Mouse (Mus musculus) kidney, postnatal 25 days (tissue): ENCODE measurements at regions not wholly inside any gene's neighbourhood (a gene's known extent, or its start where the extent isn't known, plus 50 kb on each side); places are given as distances from the start of the nearest gene placed in this dataset.

Experiments
- DNase-seq, 2 experiments: peaks; one replicate each; pipeline ENCODE4 v3.0.0; 2021; ENCODE audit warnings: mixed read lengths in 2 of 2

DNA sequence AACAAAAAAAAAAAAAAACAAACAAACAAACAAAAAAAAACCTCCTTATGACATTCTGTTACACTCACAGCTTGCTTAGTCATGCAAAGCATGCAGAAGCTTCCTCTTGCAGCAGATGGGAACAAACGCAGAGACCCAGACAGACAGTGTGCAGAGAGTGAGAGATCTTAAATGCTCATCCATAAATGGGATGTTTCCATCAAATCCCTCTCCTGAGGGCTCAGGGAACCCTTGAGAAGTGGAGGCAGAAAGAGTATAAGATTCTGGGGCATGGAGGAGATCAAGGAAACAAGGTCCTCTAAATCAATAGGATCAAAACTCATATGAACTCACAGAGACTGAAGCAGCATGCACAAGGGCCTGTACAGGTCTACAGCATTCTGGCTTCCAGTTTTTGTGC, 52.5 kb downstream of the Adm start:
- no peak for DNase-seq

DNA sequence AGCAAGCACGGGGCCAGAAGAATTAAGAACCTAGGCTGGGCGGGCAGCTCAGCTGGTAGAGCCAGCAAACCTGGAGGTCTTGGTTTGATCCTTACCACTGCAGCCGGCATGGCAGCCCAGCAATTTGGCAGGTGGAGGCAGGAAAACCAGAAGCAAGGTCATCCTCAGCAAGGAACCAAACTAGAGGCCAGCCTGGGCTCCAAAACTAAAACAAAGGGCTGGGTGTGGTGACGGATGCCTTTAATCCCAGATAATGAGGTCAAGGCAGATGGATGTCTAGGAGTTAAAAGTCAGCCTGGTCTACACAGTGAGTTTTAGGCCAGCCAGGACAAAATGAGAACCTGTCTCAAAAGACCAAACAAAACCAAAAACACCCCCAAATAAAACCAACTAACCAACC, 55.5 kb downstream of the Adm start:
- DNase-seq: no peak

DNA sequence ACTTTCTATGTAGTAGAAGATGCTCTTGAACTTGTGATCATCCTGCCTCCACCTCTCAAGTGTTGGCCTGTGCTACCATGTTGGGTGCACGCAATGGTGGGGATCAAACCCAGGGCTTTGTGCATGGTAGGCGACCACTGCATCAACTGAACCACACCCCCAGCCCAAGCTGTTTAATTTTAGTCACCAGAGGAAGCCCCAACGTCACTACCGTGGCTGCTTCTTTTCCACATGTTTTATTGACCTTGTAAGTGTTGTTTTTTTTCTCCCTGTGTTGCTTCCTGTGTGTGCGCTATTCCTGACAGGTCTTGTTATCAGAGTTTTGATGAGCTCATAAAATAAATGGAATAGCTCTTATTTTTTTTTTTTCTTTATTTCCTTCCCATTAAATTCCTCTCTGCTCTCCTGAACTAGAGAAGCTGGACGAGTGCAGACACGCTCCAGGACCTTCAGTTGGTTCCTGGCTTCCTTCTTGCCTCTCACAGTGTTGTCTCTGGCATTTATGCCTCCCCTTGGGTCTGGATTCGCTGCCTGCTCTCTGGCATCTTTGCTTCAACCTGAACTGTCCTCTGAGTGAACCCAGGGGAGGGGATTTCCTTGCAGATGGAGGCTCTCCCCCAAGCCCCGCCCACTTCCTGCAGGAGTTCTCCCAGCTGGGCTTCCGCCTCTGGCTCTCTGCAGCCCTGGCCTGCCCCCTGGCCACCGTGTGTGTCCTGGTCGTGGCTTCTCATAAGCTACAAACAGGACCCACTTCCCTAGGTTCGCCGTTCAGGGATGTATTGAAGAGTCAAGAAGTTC, 61.6 kb downstream of the Adm start:
- peak; percentile 87 to 93 for DNase-seq

DNA sequence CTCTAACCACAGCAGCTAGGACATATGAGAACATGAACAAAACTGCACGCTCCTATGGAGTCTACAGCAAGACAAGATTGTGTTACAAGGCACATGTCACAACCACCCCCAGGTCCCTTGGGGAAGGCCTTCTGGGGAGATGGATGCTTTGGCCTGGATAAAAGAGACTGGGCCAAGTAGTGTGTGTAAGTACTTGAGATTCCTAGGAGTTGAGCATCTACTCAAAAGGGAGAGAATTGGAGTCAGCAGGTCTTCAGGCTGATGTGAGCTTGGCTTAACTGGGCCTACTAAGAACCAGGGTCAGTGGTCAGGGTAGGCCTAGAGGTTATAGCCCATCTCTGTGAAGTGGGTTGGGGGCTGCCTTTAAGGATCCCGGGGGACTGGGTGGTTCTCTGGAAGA, 62.8 kb downstream of the Adm start:
- no peak for DNase-seq

DNA sequence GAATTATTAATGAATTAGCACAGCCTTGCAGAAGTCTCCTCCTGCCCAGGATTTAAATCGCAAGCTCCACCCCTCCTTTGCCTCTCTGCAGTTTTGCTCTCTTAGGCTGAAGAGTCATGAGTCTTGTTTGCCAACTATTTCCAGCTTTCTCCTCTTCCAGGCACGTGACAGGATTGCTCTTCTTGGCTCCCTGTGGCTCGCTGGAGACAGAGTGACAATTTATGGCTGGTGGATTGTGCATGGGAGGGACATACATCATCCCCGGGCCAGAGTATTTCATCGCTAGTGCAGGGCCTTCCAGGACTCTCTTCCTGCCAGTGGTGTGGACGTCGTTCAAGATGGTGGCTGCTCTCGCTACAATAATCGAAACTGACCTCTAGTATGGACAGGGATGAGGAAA, 63.4 kb downstream of the Adm start:
- peak; percentile 42 to 74 for DNase-seq

DNA sequence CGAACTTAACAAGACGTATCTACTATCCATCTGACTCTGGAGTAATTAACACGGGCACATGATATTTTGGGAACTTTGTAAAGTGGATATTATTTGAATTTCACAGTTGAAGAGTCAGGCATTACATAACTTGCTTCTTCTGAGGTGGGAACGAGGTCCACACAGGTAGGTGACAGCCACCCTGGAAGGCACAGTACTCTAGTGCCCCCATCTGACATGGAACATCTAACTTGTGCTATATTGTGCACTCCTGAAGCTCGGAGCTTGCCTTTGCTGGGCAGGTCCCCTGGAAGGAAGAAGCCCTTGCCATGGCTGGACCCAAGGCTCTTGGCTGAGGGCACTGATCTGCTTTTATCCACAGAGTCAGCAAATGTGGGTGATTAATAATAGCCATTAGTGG, 66.8 kb downstream of the Adm start:
- DNase-seq: peak; percentile 27 to 45

DNA sequence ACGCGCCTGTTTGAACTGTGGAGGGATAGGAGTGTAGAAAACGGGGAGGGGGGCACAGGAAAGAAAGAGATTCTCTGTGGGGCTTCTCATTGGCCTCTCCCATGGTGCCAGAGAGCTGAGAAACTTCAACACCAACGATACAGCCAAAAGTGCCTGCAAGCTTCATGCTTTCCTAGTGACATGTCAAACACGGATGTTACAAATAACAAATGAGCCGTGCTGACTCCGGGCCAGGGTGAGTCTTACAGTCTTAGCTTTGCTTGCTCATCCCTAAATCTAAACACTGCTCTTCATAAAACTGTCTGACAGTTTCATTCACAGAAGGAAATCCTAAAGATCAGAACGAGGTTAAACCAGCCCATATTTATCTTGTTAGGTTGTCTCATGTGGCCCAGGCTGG, 68.3 kb downstream of the Adm start:
- DNase-seq: peak in 1 of 2 experiments; percentile 30

DNA sequence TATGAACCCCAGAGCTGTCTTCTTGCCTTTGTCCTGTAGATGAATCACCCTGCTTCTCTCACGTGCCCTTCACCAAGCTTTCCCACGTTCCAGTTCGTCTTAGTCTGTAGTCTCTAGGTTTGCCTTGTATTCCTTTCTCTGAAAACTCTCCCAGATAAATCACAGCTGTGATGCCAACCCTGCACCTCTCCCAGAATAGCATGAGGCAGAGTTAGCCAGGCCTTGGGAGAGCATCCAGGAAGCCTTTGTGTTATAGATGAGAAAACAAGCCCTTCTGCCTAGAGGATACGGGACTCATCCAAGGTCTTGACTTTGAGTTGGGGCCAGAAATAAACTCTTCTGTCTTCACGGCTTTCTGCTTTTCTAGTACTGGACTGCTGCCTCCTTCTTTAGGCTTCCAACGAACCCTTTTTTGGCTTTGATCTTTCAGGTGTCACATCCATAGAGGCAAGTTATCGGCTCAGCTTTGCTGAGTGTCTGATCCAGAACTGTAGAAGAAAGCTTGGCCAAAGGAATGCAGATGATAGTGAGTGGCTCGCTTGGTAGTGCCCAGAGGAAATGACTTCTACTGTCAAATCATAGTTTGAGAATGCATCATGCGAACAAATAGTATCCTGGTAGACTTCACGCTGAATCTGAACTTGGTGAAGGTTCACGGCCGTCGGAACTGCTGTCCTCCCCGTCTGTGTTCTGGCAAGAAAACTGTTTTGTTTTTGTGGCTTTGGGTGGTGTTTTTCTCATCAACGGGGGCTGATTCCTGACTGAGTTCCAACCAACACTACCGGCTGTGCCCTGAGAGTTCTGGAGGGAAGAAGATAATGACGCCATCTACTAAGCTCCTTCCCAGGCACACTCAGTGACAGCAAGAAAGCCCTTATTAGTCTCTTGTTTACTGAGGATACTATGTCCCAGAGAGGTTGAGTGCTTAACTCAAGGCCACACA, 69.5 kb upstream of the Ampd3 start:
- DNase-seq: peak in 1 of 2 experiments; percentile 40

DNA sequence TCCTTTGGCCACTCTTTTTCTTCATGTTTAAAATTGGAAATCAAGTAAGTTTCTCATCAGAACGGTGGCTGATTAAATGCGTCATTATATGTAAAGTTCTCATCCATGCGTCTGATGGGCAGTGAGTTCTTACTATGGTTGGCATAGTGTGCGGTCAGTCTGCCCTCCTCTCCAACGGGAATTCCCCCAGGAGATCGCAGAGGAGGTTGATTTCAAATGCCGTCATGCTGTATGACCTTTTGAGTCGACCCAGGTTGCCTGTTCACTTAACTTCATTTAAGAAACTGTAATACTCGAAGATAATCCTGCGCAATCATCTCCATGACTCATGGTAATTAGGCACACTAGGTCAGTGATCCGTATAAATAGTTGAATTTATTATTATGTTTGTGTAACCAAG, 68.4 kb upstream of the Ampd3 start:
- DNase-seq: no peak

DNA sequence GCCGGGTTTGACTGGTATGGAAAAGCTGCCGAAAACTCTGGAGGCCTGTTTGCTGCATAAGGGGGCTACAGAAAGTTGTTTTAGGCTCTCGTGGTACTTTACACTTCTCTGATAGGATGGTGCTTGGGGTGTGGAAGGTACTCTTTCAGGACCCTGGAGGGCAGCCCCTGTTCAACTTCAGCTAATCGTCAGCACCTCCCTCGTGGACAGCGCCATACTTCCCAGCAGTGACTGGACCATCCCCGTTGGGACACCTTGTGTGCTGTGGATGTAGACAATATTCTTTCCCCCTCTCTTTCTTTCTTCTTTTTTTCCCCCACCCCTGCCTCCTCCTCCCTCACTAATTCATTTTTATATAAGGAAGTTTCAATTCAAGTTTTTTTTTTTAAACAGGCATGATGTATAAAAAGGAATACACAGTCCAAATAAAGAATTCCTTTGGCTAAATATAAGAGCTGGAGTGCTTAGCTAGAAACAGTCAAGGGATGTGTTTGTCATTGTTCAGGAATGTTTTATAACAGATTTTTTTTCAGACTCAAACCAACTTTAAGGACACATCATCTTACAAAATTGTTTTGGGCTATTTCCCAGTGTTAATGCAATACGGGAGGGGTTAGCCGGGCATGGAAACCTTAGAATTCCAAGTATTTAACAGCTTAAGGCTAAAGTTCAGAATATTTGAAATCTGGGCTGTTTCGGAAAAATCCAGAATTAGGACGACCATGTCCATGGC, 66.2 kb upstream of the Ampd3 start:
- peak; percentile 49 to 51 for DNase-seq

DNA sequence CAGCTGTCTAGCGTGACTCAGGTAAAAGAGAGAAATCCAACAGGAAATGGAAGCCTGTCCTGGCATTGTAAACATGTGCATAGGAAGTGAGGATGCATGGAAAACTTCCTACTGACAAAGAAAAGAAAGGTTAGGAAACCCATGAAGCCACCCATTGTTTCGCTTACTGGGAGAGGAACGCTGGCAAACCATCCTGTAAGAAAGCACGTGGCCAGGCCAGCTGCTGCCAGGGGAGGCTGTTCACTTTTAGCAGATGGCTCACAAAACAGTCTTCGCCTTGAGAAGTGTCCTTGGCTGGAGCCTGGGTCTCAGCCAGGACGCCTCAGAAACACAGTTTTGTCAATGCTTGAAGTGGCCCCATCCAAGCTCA, 65.6 kb upstream of the Ampd3 start:
- DNase-seq: no peak

DNA sequence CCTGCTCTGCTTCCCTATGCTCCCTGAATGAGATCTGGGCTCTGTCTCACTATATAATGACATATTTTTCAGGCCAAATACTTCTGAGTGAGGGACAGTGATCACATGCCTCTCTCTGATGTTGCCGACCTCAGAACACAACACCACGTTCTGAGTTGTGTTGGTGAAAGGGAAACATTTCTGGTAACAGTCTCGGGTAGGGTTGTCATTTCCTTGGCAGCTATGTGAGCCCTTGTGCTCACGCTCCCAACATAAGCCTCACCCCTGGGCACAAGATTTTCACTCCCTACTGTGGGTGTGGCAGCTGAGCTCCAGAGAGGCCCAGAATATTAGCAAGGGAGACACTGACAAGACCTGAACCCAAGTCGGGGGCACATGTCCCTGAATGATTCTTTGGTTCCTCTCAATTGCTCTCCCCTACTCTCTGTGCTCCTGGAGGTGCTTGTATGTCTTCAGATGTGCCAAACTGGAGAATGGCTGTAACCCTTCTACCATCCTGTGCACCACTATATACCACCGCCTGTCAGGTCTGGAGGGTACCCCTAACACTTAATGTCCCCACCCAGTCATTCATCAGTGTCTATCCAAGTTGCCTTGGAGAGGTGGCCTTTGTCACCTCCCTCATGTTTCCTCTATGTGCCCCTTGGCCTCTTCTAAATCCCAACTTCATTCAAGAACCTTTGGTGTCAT, 62.5 kb upstream of the Ampd3 start:
- no peak for DNase-seq

DNA sequence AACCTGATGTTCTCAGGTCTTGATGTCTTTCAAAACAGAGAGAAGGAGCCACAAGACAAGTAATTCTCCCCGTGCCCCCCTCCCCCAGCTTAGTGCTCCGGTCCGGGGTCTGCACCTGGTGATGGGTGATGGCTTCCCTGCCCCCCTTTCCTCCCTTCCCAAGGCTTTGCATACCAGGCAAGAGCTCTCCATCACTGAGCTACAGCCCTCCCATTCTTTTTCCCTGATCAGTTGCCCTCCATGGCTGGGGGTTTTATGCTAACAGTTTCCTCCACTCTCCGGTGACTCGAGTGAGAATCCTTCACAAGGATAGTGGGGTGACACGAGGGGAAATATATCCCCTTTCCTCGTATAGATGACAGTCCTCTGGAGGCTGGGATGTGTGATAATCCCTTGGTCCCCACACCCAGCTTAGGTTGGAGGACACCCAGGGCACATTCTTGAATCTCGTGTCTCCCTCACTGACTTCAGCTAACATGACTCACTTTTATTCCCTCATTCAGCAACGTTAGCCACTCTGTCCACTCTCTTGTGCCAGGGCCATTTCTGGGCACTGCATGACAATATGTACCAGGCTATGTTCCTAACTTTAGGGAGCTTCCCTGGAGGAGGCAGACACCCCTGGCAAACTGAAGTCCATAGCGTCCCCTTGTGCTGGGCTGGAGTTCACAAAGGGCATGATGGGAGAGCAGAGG, 61.9 kb upstream of the Ampd3 start:
- no peak for DNase-seq

DNA sequence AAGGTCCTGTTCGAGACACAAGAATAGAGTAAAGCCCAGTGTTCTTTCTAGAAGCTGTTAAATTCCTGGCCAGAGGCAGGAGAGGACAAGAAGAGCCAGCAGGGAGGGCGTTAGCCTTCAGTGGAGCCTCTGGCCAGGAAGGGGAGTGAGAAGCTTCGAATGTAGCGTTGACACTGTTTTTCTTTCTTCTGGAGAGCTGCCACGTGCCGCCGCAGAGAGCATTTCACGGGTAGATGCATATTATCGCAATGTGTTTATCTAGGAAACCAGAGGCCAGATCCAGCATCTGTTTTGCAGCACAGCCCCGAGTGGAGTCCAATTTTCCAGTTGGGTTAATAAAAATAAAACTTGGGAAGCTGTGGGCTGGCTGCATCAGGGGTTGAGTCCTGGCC, 61.3 kb upstream of the Ampd3 start:
- peak; percentile 46 to 60 for DNase-seq

DNA sequence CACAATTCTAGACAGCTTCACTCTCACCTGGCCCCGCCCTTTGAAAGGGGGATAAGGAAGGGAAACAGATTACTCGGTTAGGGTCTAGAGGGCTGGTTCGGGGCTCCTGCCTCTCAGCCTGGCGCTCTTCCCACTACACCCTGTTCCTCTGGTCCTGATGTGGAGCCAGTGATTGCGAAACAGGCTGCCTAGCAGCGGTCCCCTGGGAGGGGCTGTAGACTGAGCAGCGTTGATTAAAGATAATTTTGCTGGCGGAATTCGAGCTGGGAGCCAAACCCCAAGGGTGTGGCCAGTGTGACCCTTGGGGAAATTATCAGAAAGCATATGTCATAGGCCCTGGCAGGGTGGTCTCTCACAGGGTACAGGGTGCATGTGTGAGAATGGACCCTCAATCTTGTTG, 59.9 kb upstream of the Ampd3 start:
- DNase-seq: peak; percentile 70 to 77

DNA sequence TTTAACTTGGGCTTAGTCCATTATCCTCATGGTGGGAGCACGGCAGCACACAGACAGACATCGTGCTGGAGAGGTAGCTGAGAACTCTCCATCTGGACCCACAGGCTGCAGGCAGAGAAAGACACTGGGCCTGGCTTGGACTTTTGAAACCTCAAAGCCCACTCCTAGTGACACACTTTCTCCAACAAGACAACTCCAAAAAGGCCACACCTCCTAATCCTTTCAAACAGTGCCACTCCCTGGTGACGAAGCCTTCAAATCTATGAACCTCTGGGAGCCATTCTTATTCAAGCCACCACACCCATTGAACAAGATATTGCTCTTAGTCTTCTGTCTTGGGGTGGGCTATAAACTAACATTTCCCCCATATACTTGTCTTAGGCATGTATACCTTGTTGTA, 59.2 kb upstream of the Ampd3 start:
- peak in 1 of 2 experiments; percentile 8 for DNase-seq

DNA sequence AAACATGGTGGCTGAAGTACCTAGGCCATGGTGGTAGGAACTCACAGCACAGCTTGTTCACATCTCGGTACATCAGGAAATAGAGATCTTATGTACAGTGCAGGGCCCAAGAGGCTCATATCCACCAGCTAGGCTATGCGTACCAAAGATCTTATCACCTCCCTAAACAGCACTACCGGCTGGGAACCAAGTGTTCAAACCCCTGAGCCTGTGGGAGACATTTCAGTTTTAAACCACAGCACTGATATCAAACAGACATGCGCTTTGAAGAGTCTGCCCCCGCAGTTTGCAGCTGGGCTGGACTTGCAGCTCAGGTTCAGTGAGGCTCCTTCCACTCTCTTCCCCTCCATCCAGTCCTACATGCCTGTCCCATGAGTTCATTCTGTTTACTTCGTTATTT, 58.4 kb upstream of the Ampd3 start:
- DNase-seq: peak in 1 of 2 experiments; percentile 26

DNA sequence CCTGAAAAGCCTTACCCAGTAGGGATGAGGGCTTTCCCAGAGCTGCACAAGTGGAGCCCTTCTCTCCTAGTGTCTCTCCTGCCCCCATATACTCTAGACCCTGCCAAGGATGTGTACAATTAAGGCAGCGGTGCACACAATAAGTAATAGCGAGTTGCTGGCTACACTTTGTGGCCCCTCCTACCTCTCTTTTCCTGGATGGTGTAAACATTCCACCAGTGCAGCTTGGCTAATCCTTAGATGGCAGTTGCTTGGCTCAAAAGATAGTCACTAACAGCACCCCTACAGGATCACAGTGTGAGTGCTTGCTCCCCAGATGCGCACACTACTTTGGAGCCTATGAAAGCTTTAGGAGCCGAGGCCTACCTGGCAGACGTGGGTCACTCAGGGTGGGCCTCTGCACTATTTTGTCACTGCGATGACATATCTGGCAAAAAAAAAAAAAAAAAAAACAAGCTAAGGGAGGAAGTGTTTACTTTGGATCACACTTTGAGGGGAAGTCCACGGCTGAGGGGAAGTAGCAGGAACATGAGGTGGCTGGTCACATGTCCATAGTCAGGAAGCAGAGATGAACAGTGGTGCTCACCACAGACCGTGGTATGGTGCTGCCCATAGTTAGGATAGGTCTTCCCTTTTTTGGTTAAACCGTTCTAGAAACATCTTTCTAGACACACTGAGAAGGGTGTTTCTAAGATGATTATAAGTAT, 57.6 kb upstream of the Ampd3 start:
- DNase-seq: no peak

DNA sequence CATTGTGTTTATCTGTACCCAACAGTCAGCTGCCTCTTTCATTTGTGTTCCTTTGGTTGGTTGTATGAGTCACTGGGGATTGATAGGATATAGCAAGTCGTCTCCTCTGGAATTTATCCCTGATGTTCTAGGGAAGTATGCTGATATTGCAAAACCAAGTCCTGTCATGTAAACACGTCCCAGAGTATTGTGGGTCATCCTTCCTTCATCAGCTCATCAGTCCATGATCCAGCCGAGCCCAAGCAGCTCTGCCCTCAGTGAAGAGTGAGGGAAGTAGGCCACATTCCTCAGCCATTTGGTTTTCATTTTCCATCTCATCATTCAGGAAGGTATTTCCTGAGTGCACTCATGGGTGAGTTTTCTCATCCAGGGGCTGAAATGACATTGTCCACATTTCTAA, 54.3 kb upstream of the Ampd3 start:
- no peak for DNase-seq

DNA sequence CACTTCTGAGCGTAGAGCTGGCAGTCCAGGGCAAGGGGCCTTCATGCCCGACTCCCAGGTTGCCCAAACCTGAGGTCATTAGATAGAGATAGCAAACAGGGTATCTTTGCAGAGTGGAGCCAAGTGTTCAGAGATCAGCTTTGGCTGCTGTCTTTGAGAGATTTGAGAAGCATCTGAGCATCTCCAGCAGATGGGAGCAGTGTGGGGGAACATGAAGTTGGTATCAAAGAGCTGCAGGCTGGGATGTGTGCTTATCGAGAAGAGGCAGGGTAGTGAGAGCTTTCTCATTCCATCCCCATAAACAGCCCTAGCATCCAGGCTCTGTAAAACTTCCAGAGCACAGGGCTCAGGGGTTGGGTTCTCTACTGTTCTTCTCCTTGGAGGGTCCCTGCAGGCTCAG, 52.9 kb upstream of the Ampd3 start:
- DNase-seq: no peak

DNA sequence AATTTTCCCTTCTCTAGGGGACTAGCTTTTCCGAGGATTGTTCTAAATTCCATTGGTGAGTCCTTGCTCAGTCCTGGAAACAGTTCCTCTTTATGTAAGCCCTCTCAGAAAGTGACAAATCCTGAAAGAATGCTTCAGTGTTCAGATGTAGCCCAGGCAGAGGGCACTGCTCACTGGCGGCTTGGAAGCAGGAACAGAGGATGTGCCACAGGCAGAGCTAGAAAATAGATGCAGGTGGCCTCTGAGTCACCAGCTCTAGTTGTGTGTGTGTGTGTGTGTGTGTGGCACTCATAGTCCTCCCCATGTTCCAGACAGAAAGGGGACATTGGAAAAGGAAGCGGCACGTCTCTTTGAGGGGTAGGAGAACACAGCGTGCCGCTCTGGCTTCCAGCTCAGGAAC, 52.5 kb upstream of the Ampd3 start:
- DNase-seq: no peak
